45 mouse cellular contexts compared by ENCODE assay signal in genomic region chr1:72986715-72987114, GRCm38 (mm10). TPM values are rescaled to one million over a fixed set of nuclear protein-coding genes. Genes with fewer than 3 reads are reported as not detected.
"Had no signal": no experiment of that assay in that cellular context is flagged by ENCODE, and none has a peak within 500 bp of the region (broad histone marks: within the 10 kb centered on the region; RNA-seq: fewer than 3 reads in every experiment).

No protein-coding gene starts in this region.

- H3K4me1 ChIP-seq: limb, embryonic 10.5 days; limb, embryonic 12.5 days; limb, embryonic 13.5 days; limb, embryonic 15.5 days; liver, embryonic 15.5 days; lung, embryonic 15.5 days; megakaryocyte, embryonic 14.5 days; midbrain, embryonic 10.5 days; midbrain, embryonic 12.5 days; midbrain, embryonic 13.5 days; midbrain, embryonic 15.5 days had no signal

- ATAC-seq: liver, embryonic 12.5 days; liver, postnatal 0 days; lung, postnatal 0 days; midbrain, embryonic 13.5 days; midbrain, embryonic 15.5 days; midbrain, embryonic 16.5 days had no signal

- H3K27ac ChIP-seq: limb, embryonic 10.5 days; limb, embryonic 12.5 days; limb, embryonic 13.5 days; limb, embryonic 15.5 days; liver, embryonic 12.5 days; liver, embryonic 13.5 days; liver, embryonic 14.5 days; liver, embryonic 15.5 days; lung, embryonic 15.5 days; macrophage; midbrain, embryonic 10.5 days; midbrain, embryonic 12.5 days; midbrain, embryonic 13.5 days; midbrain, embryonic 15.5 days had no signal

- H3K36me3 ChIP-seq: limb, embryonic 10.5 days; limb, embryonic 12.5 days; limb, embryonic 13.5 days; limb, embryonic 15.5 days; liver, embryonic 12.5 days; liver, embryonic 13.5 days; liver, embryonic 15.5 days; lung, embryonic 15.5 days; midbrain, embryonic 10.5 days; midbrain, embryonic 12.5 days; midbrain, embryonic 13.5 days; midbrain, embryonic 15.5 days had no signal

- DNase-seq: left cerebral cortex, postnatal 4 days; liver; liver, embryonic 13.5 days; liver, postnatal 0 days; lung, adult 18-20 months; lung, adult 2 months; lung, embryonic 14.5 days; lung, postnatal 10 days; lung, postnatal 14 days; lung, postnatal 36 days; lung, postnatal 4 days; midbrain, embryonic 14.5 days had no signal

- H3K9ac ChIP-seq: limb, embryonic 12.5 days; limb, embryonic 13.5 days; limb, embryonic 15.5 days; liver, embryonic 12.5 days; liver, embryonic 13.5 days; liver, embryonic 14.5 days; liver, embryonic 15.5 days; liver, postnatal 0 days; lung, embryonic 14.5 days; lung, embryonic 15.5 days; midbrain, embryonic 12.5 days; midbrain, embryonic 13.5 days; midbrain, embryonic 15.5 days had no signal

- H3K27me3 ChIP-seq: limb, embryonic 12.5 days; limb, embryonic 13.5 days; limb, embryonic 15.5 days; lung, embryonic 15.5 days; megakaryocyte, embryonic 14.5 days; midbrain, embryonic 12.5 days; midbrain, embryonic 13.5 days; midbrain, embryonic 15.5 days had no signal

- H3K9me3 ChIP-seq: limb, embryonic 10.5 days; limb, embryonic 12.5 days; limb, embryonic 13.5 days; limb, embryonic 15.5 days; liver, embryonic 12.5 days; liver, embryonic 13.5 days; liver, embryonic 15.5 days; lung, embryonic 15.5 days; midbrain, embryonic 10.5 days; midbrain, embryonic 12.5 days; midbrain, embryonic 13.5 days; midbrain, embryonic 15.5 days had no signal

- H3K4me3 ChIP-seq: limb, embryonic 10.5 days; limb, embryonic 12.5 days; limb, embryonic 13.5 days; limb, embryonic 15.5 days; liver, embryonic 12.5 days; liver, embryonic 13.5 days; liver, embryonic 15.5 days; lung, embryonic 15.5 days; megakaryocyte, embryonic 14.5 days; midbrain, embryonic 10.5 days; midbrain, embryonic 12.5 days; midbrain, embryonic 13.5 days; midbrain, embryonic 15.5 days; myocyte had no signal

RNA-seq across cellular contexts. Expression of gene Tnp1, which starts 29.0 kb away (rescaled TPM):
- total RNA-seq: left cerebral cortex, postnatal 10 days; left cerebral cortex, postnatal 14 days; left cerebral cortex, postnatal 25 days; left cerebral cortex, postnatal 36 days; left cerebral cortex, postnatal 4 days; liver, adult 2 months; megakaryocyte progenitor cell, adult 5-6 weeks; megakaryocyte, adult 5-6 weeks; megakaryocyte-erythroid progenitor cell, adult 5-6 weeks; midbrain, postnatal 0 days had no signal
- polyA plus RNA-seq: limb, embryonic 10.5 days; limb, embryonic 11.5 days; limb, embryonic 12.5 days; limb, embryonic 13.5 days; limb, embryonic 14.5 days; limb, embryonic 15.5 days; liver, adult 2 months; liver, embryonic 11.5 days; liver, embryonic 12.5 days; liver, embryonic 13.5 days; liver, embryonic 14.5 days; liver, embryonic 15.5 days; liver, embryonic 16.5 days; liver, postnatal 0 days; lung, adult 2 months; lung, embryonic 14.5 days; lung, embryonic 15.5 days; lung, embryonic 16.5 days; lung, postnatal 0 days; macrophage; midbrain, embryonic 10.5 days; midbrain, embryonic 11.5 days; midbrain, embryonic 12.5 days; midbrain, embryonic 13.5 days; midbrain, embryonic 14.5 days; midbrain, embryonic 15.5 days; midbrain, embryonic 16.5 days; midbrain, postnatal 0 days; myocyte; neural tube, embryonic 11.5 days had no signal
